Mouse (Mus musculus): ENCODE measurements around the gene Omd. TPM values are rescaled to one million over a fixed set of nuclear protein-coding genes. Genes with fewer than 3 reads are reported as not detected.
"Not testable (repeated sequence)": the region's sequence is repeated elsewhere in the genome, so short reads cannot be mapped to it uniquely, and the experiment has no call there.

The Omd gene
- total and polyA plus RNA-seq, 3 experiments: 0.37 TPM; not detected in 2

GRCm38 (mm10) chr13:49584307-49585005 is 2.2 kb downstream of the Omd start:
- in situ Hi-C loops (cut with MboI; ENCODE audit: low pct_ligation_motif_present, low pct_unique_long_range_greater_than_20kb, low sequenced_read_pairs) (no loop called here), dilution Hi-C loops (cut with MboI; ENCODE audit: extremely low pct_ligation_motif_present, extremely low pct_unique_long_range_greater_than_20kb, low sequenced_read_pairs) (no loop called here)
- H3K9me3 ChIP-seq (replicated peaks; ENCODE audit: low read length): no peaks in the 10 kb centered on the region
- no peak for TF ChIP-seq POLR2A (IDR thresholded peaks at IDR 0.05; ENCODE audit: low read depth, low read length)
- no peak for TF ChIP-seq PAX5 (IDR thresholded peaks at IDR 0.05; ENCODE audit: low read length)
- TF ChIP-seq USF2 (conservative IDR thresholded peaks at IDR 0.05; ENCODE audit: low read depth, low read length): no peak
- no peak for TF ChIP-seq CTCF (conservative IDR thresholded peaks at IDR 0.05 in 1 of 2, IDR thresholded peaks at IDR 0.05 in 1 of 2; ENCODE audit: low read depth in 2 of 2, low read length in 2 of 2)
- no peak for TF ChIP-seq CHD2 (IDR thresholded peaks at IDR 0.05; ENCODE audit: low read length)
- TF ChIP-seq IRF4 (IDR thresholded peaks at IDR 0.05; ENCODE audit: low read depth, low read length): no peak
- TF ChIP-seq JUND (conservative IDR thresholded peaks at IDR 0.05; ENCODE audit: low read depth, low read length): no peak
- H3K79me2 ChIP-seq (replicated peaks; ENCODE audit: control insufficient read depth, extremely low read depth, insufficient read depth, poor library complexity, severe bottlenecking): no peaks in the 10 kb centered on the region
- H3K4me1 ChIP-seq (ENCODE audit: control insufficient read depth in 1 of 2, insufficient read depth in 2 of 2): peaks cover 0 to 5% of the 10 kb centered on the region in 2 experiments; a peak in 1 of 4 replicates
- H3K9ac ChIP-seq (ENCODE audit: insufficient read depth, low read depth): no peak overlapping the region
- no peaks in the 10 kb centered on the region for H3K36me3 ChIP-seq (replicated peaks in 1 of 2; ENCODE audit: control insufficient read depth in 1 of 2, insufficient read depth in 1 of 2, low read length in 1 of 2)
- H3K27me3 ChIP-seq (replicated peaks): no peaks in the 10 kb centered on the region
- H3K4me2 ChIP-seq (ENCODE audit: insufficient read depth, low read depth, poor library complexity, severe bottlenecking): no peak overlapping the region
- no peak for DNase-seq (ENCODE audit: extremely low read depth)
- H3K4me3 ChIP-seq (replicated peaks in 1 of 3; ENCODE audit: low read depth in 2 of 3, low read length in 2 of 3, poor library complexity in 1 of 3): no peak overlapping the region
- no peak overlapping the region for H3K27ac ChIP-seq (ENCODE audit: insufficient read depth, low read depth)

- no peaks in the 10 kb centered on the region for H3K79me2 ChIP-seq (replicated peaks; ENCODE audit: control insufficient read depth, extremely low read depth, insufficient read depth, poor library complexity, severe bottlenecking)
- no peaks in the 10 kb centered on the region for H3K9me3 ChIP-seq (replicated peaks; ENCODE audit: low read length)
- DNase-seq (ENCODE audit: extremely low read depth): no peak
- dilution Hi-C loops (cut with MboI; ENCODE audit: extremely low pct_ligation_motif_present, extremely low pct_unique_long_range_greater_than_20kb, low sequenced_read_pairs): no loop called here
- H3K27me3 ChIP-seq (replicated peaks): no peaks in the 10 kb centered on the region
- H3K4me2 ChIP-seq (ENCODE audit: insufficient read depth, low read depth, poor library complexity, severe bottlenecking): no peak overlapping the region
- H3K27ac ChIP-seq (ENCODE audit: insufficient read depth, low read depth): no peak overlapping the region
- TF ChIP-seq EP300 (IDR thresholded peaks at IDR 0.05; ENCODE audit: low read length) (peak; percentile 37; the same call in 1 of the 2 replicates), TCF12 (IDR thresholded peaks at IDR 0.05; ENCODE audit: low read depth, low read length) (no peak), IRF4 (IDR thresholded peaks at IDR 0.05; ENCODE audit: low read depth, low read length) (peak; percentile 49; the same call in 1 of the 2 replicates), JUND (conservative IDR thresholded peaks at IDR 0.05; ENCODE audit: low read depth, low read length) (peak; percentile 55)
- in situ Hi-C loops (cut with MboI; ENCODE audit: low pct_ligation_motif_present, low pct_unique_long_range_greater_than_20kb, low sequenced_read_pairs): no loop called here
- no peak overlapping the region for H3K4me3 ChIP-seq (replicated peaks in 1 of 3; ENCODE audit: low read depth in 2 of 3, low read length in 2 of 3, poor library complexity in 1 of 3)
- peaks cover 0 to 5% of the 10 kb centered on the region in 2 experiments; a peak in 1 of 4 replicates for H3K4me1 ChIP-seq (ENCODE audit: control insufficient read depth in 1 of 2, insufficient read depth in 2 of 2)
- H3K36me3 ChIP-seq (replicated peaks in 1 of 2; ENCODE audit: control insufficient read depth in 1 of 2, insufficient read depth in 1 of 2, low read length in 1 of 2): no peaks in the 10 kb centered on the region
- no peak overlapping the region for H3K9ac ChIP-seq (ENCODE audit: insufficient read depth, low read depth)
Measured at GRCm38 (mm10) chr13:49586062-49586461, 3.8 kb downstream of the Omd start.

- H3K9ac ChIP-seq (ENCODE audit: insufficient read depth, low read depth); H3K79me2 ChIP-seq (replicated peaks; ENCODE audit: control insufficient read depth, extremely low read depth, insufficient read depth, poor library complexity, severe bottlenecking); dilution Hi-C loops (cut with MboI; ENCODE audit: extremely low pct_ligation_motif_present, extremely low pct_unique_long_range_greater_than_20kb, low sequenced_read_pairs); H3K4me2 ChIP-seq (ENCODE audit: insufficient read depth, low read depth, poor library complexity, severe bottlenecking); H3K36me3 ChIP-seq (replicated peaks in 1 of 2; ENCODE audit: control insufficient read depth in 1 of 2, insufficient read depth in 1 of 2, low read length in 1 of 2); H3K4me1 ChIP-seq (ENCODE audit: control insufficient read depth in 1 of 2, insufficient read depth in 2 of 2); H3K4me3 ChIP-seq (replicated peaks in 1 of 3; ENCODE audit: low read depth in 2 of 3, low read length in 2 of 3, poor library complexity in 1 of 3); H3K27me3 ChIP-seq (replicated peaks); H3K27ac ChIP-seq (ENCODE audit: insufficient read depth, low read depth); DNase-seq (ENCODE audit: extremely low read depth); H3K9me3 ChIP-seq (replicated peaks; ENCODE audit: low read length); in situ Hi-C loops (cut with MboI; ENCODE audit: low pct_ligation_motif_present, low pct_unique_long_range_greater_than_20kb, low sequenced_read_pairs): not testable (repeated sequence)
Measured at GRCm38 (mm10) chr13:49602541-49602940, 20.3 kb downstream of the Omd start.
